Mouse (Mus musculus) forebrain, embryonic 15.5 days (tissue): Measurements from ENCODE around the gene Pdcd2l. TPM values are rescaled to one million over a fixed set of nuclear protein-coding genes. Genes with fewer than 3 reads are reported as not detected.

ENCODE experiments used
- polyA plus RNA-seq: library from polyadenylated mRNA; unstranded; fragments of >200 nt; fragmentation: Nextera tagmentation; extraction: Ambion mirVana; gene quantifications from 2 replicates; pipeline ENCODE4 v1.2.1, GENCODE M21; 2015

Pdcd2l gene
- polyA plus RNA-seq, 1 experiment from 2014 or later: 78.1 TPM

Other genes starting within 250 kb of the Pdcd2l start
- not detected in 2 replicates for gene Scgb2b27, start 182.7 kb downstream of the Pdcd2l start, polyA plus RNA-seq
- gene Scgb1b27, start 175.2 kb downstream of the Pdcd2l start, polyA plus RNA-seq: not detected in 2 replicates
- gene Scgb1b30, start 101.2 kb downstream of the Pdcd2l start, polyA plus RNA-seq: not detected in 2 replicates
- gene Wtip, start 63.4 kb downstream of the Pdcd2l start, polyA plus RNA-seq: 3.0 and 4.3 TPM in 2 replicates
- 202 and 208 TPM in 2 replicates for gene Uba2, start 27.1 kb downstream of the Pdcd2l start, polyA plus RNA-seq
- 173 and 180 TPM in 2 replicates for gene Gpi1, start 33.7 kb upstream of the Pdcd2l start, polyA plus RNA-seq
- gene Gm6096, start 54.4 kb upstream of the Pdcd2l start, polyA plus RNA-seq: not detected in 2 replicates
- 25.4 and 28.1 TPM in 2 replicates for gene 4931406P16Rik, start 116.9 kb upstream of the Pdcd2l start, polyA plus RNA-seq
- gene Lsm14a, start 196.7 kb upstream of the Pdcd2l start, polyA plus RNA-seq: 76.7 and 77.7 TPM in 2 replicates